Mouse (Mus musculus): Measurements from ENCODE around the gene 1600015I10Rik. TPM values are rescaled to one million over a fixed set of nuclear protein-coding genes. Genes with fewer than 3 reads are reported as not detected.

Gene 1600015I10Rik
- polyA plus RNA-seq, 1 experiment from 2014 or later = not detected

GRCm38 (mm10) chr6:48979616-48980015 is 49.9 kb downstream of the 1600015I10Rik start:
- no peaks in the 10 kb centered on the region for H3K4me1 ChIP-seq
- no peaks in the 10 kb centered on the region for H3K36me3 ChIP-seq (replicated peaks)
- no peaks in the 10 kb centered on the region for H3K27me3 ChIP-seq (replicated peaks; ENCODE audit: low read depth, poor library complexity, severe bottlenecking)
- no peak for DNase-seq (ENCODE audit: low spot score)
- no peak overlapping the region for H3K27ac ChIP-seq (replicated peaks)
- H3K4me3 ChIP-seq = no peak overlapping the region
- WGBS = 59% methylated on average over 1 of the region's 1 CpGs
- no peaks in the 10 kb centered on the region for H3K9me3 ChIP-seq

GRCm38 (mm10) chr6:48982305-48982704 is 52.6 kb downstream of the 1600015I10Rik start:
- no peak overlapping the region for H3K27ac ChIP-seq (replicated peaks)
- DNase-seq (ENCODE audit: low spot score) = no peak
- no peaks in the 10 kb centered on the region for H3K36me3 ChIP-seq (replicated peaks)
- H3K4me1 ChIP-seq = no peaks in the 10 kb centered on the region
- WGBS = 67% methylated on average over 3 of the region's 3 CpGs
- H3K4me3 ChIP-seq = no peak overlapping the region
- H3K9me3 ChIP-seq = no peaks in the 10 kb centered on the region
- no peaks in the 10 kb centered on the region for H3K27me3 ChIP-seq (replicated peaks; ENCODE audit: low read depth, poor library complexity, severe bottlenecking)

Other genes with a start within 250 kb of the 1600015I10Rik start
- gene Gimap4, start 245.3 kb upstream of the 1600015I10Rik start, polyA plus RNA-seq (2016; fragmentation: Nextera tagmentation; extraction: Ambion mirVana) = 7.4 and 7.5 TPM in 2 replicates
- 11.5 and 12.1 TPM in 2 replicates for gene Gimap6, start 221.7 kb upstream of the 1600015I10Rik start, polyA plus RNA-seq (2016; fragmentation: Nextera tagmentation; extraction: Ambion mirVana)
- 0.28 TPM in 1 of 2 replicates, not detected in the other for gene Gm28053, start 211.3 kb upstream of the 1600015I10Rik start, polyA plus RNA-seq (2016; fragmentation: Nextera tagmentation; extraction: Ambion mirVana)
- not detected in 2 replicates for gene Gimap7, start 211.3 kb upstream of the 1600015I10Rik start, polyA plus RNA-seq (2016; fragmentation: Nextera tagmentation; extraction: Ambion mirVana)
- gene Gimap1, start 190.8 kb upstream of the 1600015I10Rik start, polyA plus RNA-seq (2016; fragmentation: Nextera tagmentation; extraction: Ambion mirVana) = 4.1 and 5.0 TPM in 2 replicates
- gene Gimap5, start 183.7 kb upstream of the 1600015I10Rik start, polyA plus RNA-seq (2016; fragmentation: Nextera tagmentation; extraction: Ambion mirVana) = 0.71 and 0.84 TPM in 2 replicates
- gene Gimap3, start 159.0 kb upstream of the 1600015I10Rik start, polyA plus RNA-seq (2016; fragmentation: Nextera tagmentation; extraction: Ambion mirVana) = not detected in 2 replicates
- gene Tmem176a, start 89.0 kb upstream of the 1600015I10Rik start, polyA plus RNA-seq (2016; fragmentation: Nextera tagmentation; extraction: Ambion mirVana) = 14.2 and 21.0 TPM in 2 replicates
- gene Tmem176b, start 88.4 kb upstream of the 1600015I10Rik start, polyA plus RNA-seq (2016; fragmentation: Nextera tagmentation; extraction: Ambion mirVana) = 38.1 and 54.6 TPM in 2 replicates
- 0.07 TPM in 1 of 2 replicates, not detected in the other for gene Aoc1, start 57.0 kb upstream of the 1600015I10Rik start, polyA plus RNA-seq (2016; fragmentation: Nextera tagmentation; extraction: Ambion mirVana)
- gene Doxl2, start 45.1 kb downstream of the 1600015I10Rik start, polyA plus RNA-seq (2016; fragmentation: Nextera tagmentation; extraction: Ambion mirVana) = not detected in 2 replicates
- not detected in 2 replicates for gene Svs1, start 57.0 kb downstream of the 1600015I10Rik start, polyA plus RNA-seq (2016; fragmentation: Nextera tagmentation; extraction: Ambion mirVana)
- gene Gpnmb, start 106.7 kb downstream of the 1600015I10Rik start, polyA plus RNA-seq (2016; fragmentation: Nextera tagmentation; extraction: Ambion mirVana) = 1.1 and 2.7 TPM in 2 replicates
- 74.1 and 77.2 TPM in 2 replicates for gene Malsu1, start 143.9 kb downstream of the 1600015I10Rik start, polyA plus RNA-seq (2016; fragmentation: Nextera tagmentation; extraction: Ambion mirVana)